Mouse (Mus musculus): ENCODE measurements around the gene Tex13c3. TPM values are rescaled to one million over a fixed set of nuclear protein-coding genes. Genes with fewer than 3 reads are reported as not detected.

Tex13c3 gene
- total RNA-seq (2023) = not detected in 4 replicates

GRCm38 (mm10) chrX:19481219-19481618 lies at the start of gene Tex13c3:
Tex13c3 (minus strand) TSS chrX:19481319.

